Mouse (Mus musculus) midbrain, embryonic 15.5 days (tissue): Measurements from ENCODE around the gene Serpina12. TPM values are rescaled to one million over a fixed set of nuclear protein-coding genes. Genes with fewer than 3 reads are reported as not detected.

Experiments used
- ATAC-seq: fragments of 200-750 bp; cut with Nextera tagmentation; replicated peaks from 2 replicates; pipeline ENCODE4 v1.8.0; 2017; ENCODE audit warnings: moderate TSS enrichment
- H3K27ac ChIP-seq: fragments of 300-500 bp; sonication (generic); 2 replicates; pipeline ENCODE4 v1.5.1; 2015; ENCODE audit warnings: mild to moderate bottlenecking, inconsistent platforms
- H3K27me3 ChIP-seq: fragments of 300-500 bp; sonication (generic); replicated peaks from 2 replicates; pipeline ENCODE4 v1.6.1; 2015; ENCODE audit warnings: inconsistent platforms
- H3K36me3 ChIP-seq: fragments of 300-500 bp; sonication (generic); replicated peaks from 2 replicates; pipeline ENCODE4 v1.6.1; 2015; ENCODE audit warnings: inconsistent platforms
- H3K4me1 ChIP-seq: fragments of 300-500 bp; sonication (generic); 2 replicates; pipeline ENCODE4 v1.6.1; 2015; ENCODE audit warnings: inconsistent platforms
- H3K4me2 ChIP-seq: fragments of 300-500 bp; sonication (generic); 2 replicates; pipeline ENCODE4 v1.6.1; 2015; ENCODE audit warnings: inconsistent platforms, mild to moderate bottlenecking, moderate library complexity
- H3K4me3 ChIP-seq: fragments of 300-500 bp; sonication (generic); 2 replicates; pipeline ENCODE4 v1.5.1; 2015; ENCODE audit warnings: mild to moderate bottlenecking, inconsistent platforms
- H3K9ac ChIP-seq: fragments of 300-500 bp; sonication (generic); 2 replicates; pipeline ENCODE4 v1.6.1; 2015; ENCODE audit warnings: mild to moderate bottlenecking, inconsistent platforms
- H3K9me3 ChIP-seq: fragments of 300-500 bp; sonication (generic); 2 replicates; pipeline ENCODE4 v1.6.1; 2016; ENCODE audit warnings: inconsistent platforms
- WGBS: fragments of 180-500 bp; shearing (Covaris S2); methylation state at CpG from one replicate; pipeline ENCODE4 v1.1.7; 2015; ENCODE audit warnings: mixed read lengths; 5-methylcytosine and 5-hydroxymethylcytosine counted together
- polyA plus RNA-seq: library from polyadenylated mRNA; unstranded; fragments of >200 nt; fragmentation: Nextera tagmentation; extraction: Ambion mirVana; gene quantifications from 2 replicates; pipeline ENCODE4 v1.2.1, GENCODE M21; 2015

The Serpina12 gene
- polyA plus RNA-seq, 1 experiment from 2014 or later = not detected

- 80% methylated on average over 10 of the region's 10 CpGs for WGBS
- ATAC-seq = no peak
- Histone ChIP-seq H3K4me2 (no peak overlapping the region), H3K4me1 (no peaks in the 10 kb centered on the region), H3K9me3 (no peaks in the 10 kb centered on the region), H3K36me3 (no peaks in the 10 kb centered on the region), H3K4me3 (no peak overlapping the region), H3K27me3 (no peaks in the 10 kb centered on the region), H3K27ac (no peak overlapping the region), H3K9ac (no peak overlapping the region)
Observed at GRCm38 (mm10) chr12:104002569-104003237, 41.5 kb downstream of the Serpina12 start.

- Histone ChIP-seq H3K4me1 (no peaks in the 10 kb centered on the region), H3K4me3 (no peak overlapping the region), H3K9me3 (no peaks in the 10 kb centered on the region), H3K27ac (no peak overlapping the region), H3K36me3 (no peaks in the 10 kb centered on the region), H3K27me3 (no peaks in the 10 kb centered on the region), H3K9ac (no peak overlapping the region), H3K4me2 (no peak overlapping the region)
- WGBS = 91% methylated on average over 3 of the region's 3 CpGs
- ATAC-seq = no peak
Observed at GRCm38 (mm10) chr12:104000594-104000993, 43.6 kb downstream of the Serpina12 start.

- no peak for ATAC-seq
- H3K4me1 ChIP-seq = no peaks in the 10 kb centered on the region
- H3K36me3 ChIP-seq = no peaks in the 10 kb centered on the region
- H3K4me2 ChIP-seq = no peak overlapping the region
- H3K9me3 ChIP-seq = no peaks in the 10 kb centered on the region
- 80% methylated on average over 8 of the region's 8 CpGs for WGBS
- H3K9ac ChIP-seq = no peak overlapping the region
- no peak overlapping the region for H3K27ac ChIP-seq
- H3K27me3 ChIP-seq = no peaks in the 10 kb centered on the region
- H3K4me3 ChIP-seq = no peak overlapping the region
Observed at GRCm38 (mm10) chr12:103999611-104000010, 44.6 kb downstream of the Serpina12 start.

- 0 out of 2 replicates have a peak, but pooled peaks have one; percentile 15 for ATAC-seq
- Histone ChIP-seq H3K9me3 (no peaks in the 10 kb centered on the region), H3K9ac (no peak overlapping the region), H3K4me1 (no peaks in the 10 kb centered on the region), H3K27ac (no peak overlapping the region), H3K4me2 (no peak overlapping the region), H3K27me3 (no peaks in the 10 kb centered on the region), H3K4me3 (no peak overlapping the region), H3K36me3 (no peaks in the 10 kb centered on the region)
- 62% methylated on average over 2 of the region's 2 CpGs for WGBS
Observed at GRCm38 (mm10) chr12:103996513-103996912, 47.7 kb downstream of the Serpina12 start.

- Histone ChIP-seq H3K9ac (no peak overlapping the region), H3K9me3 (no peaks in the 10 kb centered on the region), H3K4me2 (no peak overlapping the region), H3K4me1 (no peaks in the 10 kb centered on the region), H3K27me3 (no peaks in the 10 kb centered on the region), H3K4me3 (no peak overlapping the region), H3K27ac (no peak overlapping the region), H3K36me3 (no peaks in the 10 kb centered on the region)
- ATAC-seq = peak; percentile 65
- WGBS = 37% methylated on average over 5 of the region's 5 CpGs
Observed at GRCm38 (mm10) chr12:103995292-103996072, 48.8 kb downstream of the Serpina12 start.

GRCm38 (mm10) chr12:103992945-103993344, 51.3 kb downstream of the Serpina12 start:
- Histone ChIP-seq H3K36me3 (no peaks in the 10 kb centered on the region), H3K27ac (no peak overlapping the region), H3K9me3 (no peaks in the 10 kb centered on the region), H3K27me3 (no peaks in the 10 kb centered on the region), H3K4me3 (no peak overlapping the region), H3K4me2 (no peak overlapping the region), H3K4me1 (no peaks in the 10 kb centered on the region), H3K9ac (no peak overlapping the region)
- WGBS = 82% methylated on average over 7 of the region's 7 CpGs
- ATAC-seq = no peak

- Histone ChIP-seq H3K9ac (no peak within 1 kb of the TSS), H3K27me3 (no peaks in the 10 kb centered on the region), H3K4me3 (no peak within 1 kb of the TSS), H3K4me1 (no peaks in the 10 kb centered on the region), H3K27ac (no peak within 1 kb of the TSS), H3K9me3 (no peaks in the 10 kb centered on the region), H3K36me3 (no peaks in the 10 kb centered on the region), H3K4me2 (no peak within 1 kb of the TSS)
- WGBS = 92% methylated on average over 6 of the region's 6 CpGs
- no peak for ATAC-seq
Observed at GRCm38 (mm10) chr12:103989857-103990256, 54.4 kb downstream of the Serpina12 start, which contains the start of gene Serpina11. Gene Serpina11, minus strand, starts transcription at chr12:103989957.

GRCm38 (mm10) chr12:103989514-103989767, 54.8 kb downstream of the Serpina12 start:
- WGBS = 72% methylated on average over 2 of the region's 2 CpGs
- Histone ChIP-seq H3K9ac (no peak overlapping the region), H3K36me3 (no peaks in the 10 kb centered on the region), H3K4me3 (no peak overlapping the region), H3K27me3 (no peaks in the 10 kb centered on the region), H3K4me1 (no peaks in the 10 kb centered on the region), H3K9me3 (no peaks in the 10 kb centered on the region), H3K27ac (no peak overlapping the region), H3K4me2 (no peak overlapping the region)
- ATAC-seq = no peak

- Histone ChIP-seq H3K9me3 (no peaks in the 10 kb centered on the region), H3K4me2 (no peak overlapping the region), H3K27me3 (no peaks in the 10 kb centered on the region), H3K36me3 (no peaks in the 10 kb centered on the region), H3K9ac (no peak overlapping the region), H3K4me1 (no peaks in the 10 kb centered on the region), H3K4me3 (no peak overlapping the region), H3K27ac (no peak overlapping the region)
- WGBS = 65% methylated on average over 14 of the region's 14 CpGs
- no peak for ATAC-seq
Observed at GRCm38 (mm10) chr12:103988754-103989513, 55.3 kb downstream of the Serpina12 start.

GRCm38 (mm10) chr12:103985868-103986267, 58.4 kb downstream of the Serpina12 start:
- Histone ChIP-seq H3K4me3 (no peak overlapping the region), H3K27ac (no peak overlapping the region), H3K36me3 (no peaks in the 10 kb centered on the region), H3K9me3 (no peaks in the 10 kb centered on the region), H3K9ac (no peak overlapping the region), H3K4me2 (no peak overlapping the region), H3K27me3 (no peaks in the 10 kb centered on the region), H3K4me1 (no peaks in the 10 kb centered on the region)
- 77% methylated on average over 5 of the region's 5 CpGs for WGBS
- no peak for ATAC-seq

GRCm38 (mm10) chr12:103984935-103985334, 59.3 kb downstream of the Serpina12 start:
- ATAC-seq = no peak
- no peak overlapping the region for H3K4me2 ChIP-seq
- H3K27ac ChIP-seq = no peak overlapping the region
- H3K9me3 ChIP-seq = no peaks in the 10 kb centered on the region
- H3K36me3 ChIP-seq = no peaks in the 10 kb centered on the region
- H3K4me1 ChIP-seq = no peaks in the 10 kb centered on the region
- 65% methylated on average over 4 of the region's 4 CpGs for WGBS
- no peak overlapping the region for H3K4me3 ChIP-seq
- H3K27me3 ChIP-seq = no peaks in the 10 kb centered on the region
- H3K9ac ChIP-seq = no peak overlapping the region

GRCm38 (mm10) chr12:103981646-103982360, 62.4 kb downstream of the Serpina12 start:
- no peaks in the 10 kb centered on the region for H3K9me3 ChIP-seq
- H3K36me3 ChIP-seq = no peaks in the 10 kb centered on the region
- H3K4me1 ChIP-seq = no peaks in the 10 kb centered on the region
- no peak overlapping the region for H3K4me2 ChIP-seq
- 79% methylated on average over 7 of the region's 7 CpGs for WGBS
- H3K27ac ChIP-seq = no peak overlapping the region
- peak; percentile 65 for ATAC-seq
- H3K9ac ChIP-seq = no peak overlapping the region
- no peak overlapping the region for H3K4me3 ChIP-seq
- no peaks in the 10 kb centered on the region for H3K27me3 ChIP-seq
